8 mouse cellular contexts compared by ENCODE assay signal in genomic region chr9:114690119-114690601, GRCm38 (mm10). TPM values are rescaled to one million over a fixed set of nuclear protein-coding genes. Genes with fewer than 3 reads are reported as not detected.
DNase-seq lines count a peak whose midpoint lies in the region; ATAC-seq lines count a peak whose summit lies in the region.

No protein-coding gene starts in this region.

- peak; percentile 13; the same call in 1 of the 2 replicates for ATAC-seq in common myeloid progenitor, adult 5-6 weeks (replicated peaks; ENCODE audit: low read depth, poor library complexity, severe bottlenecking)
- no peak for ATAC-seq in hindbrain, embryonic 12.5 days (ENCODE audit: low FRiP score)

- H3K4me3 ChIP-seq in heart, embryonic 10.5 days, result peak overlapping the region; percentile 97
- H3K4me3 ChIP-seq in hindbrain, embryonic 12.5 days, result peak overlapping the region; percentile 95

- intact Hi-C loops in heart, postnatal 25 days (cut with DNase I), result no loop called here

- H3K9ac ChIP-seq in hindbrain, embryonic 12.5 days, result peak overlapping the region; percentile 63

- H3K4me1 ChIP-seq in heart, embryonic 10.5 days, result peaks cover 17% of the 10 kb centered on the region
- peaks cover 23% of the 10 kb centered on the region for H3K4me1 ChIP-seq in hindbrain, embryonic 12.5 days

- peaks cover 39% of the 10 kb centered on the region for H3K36me3 ChIP-seq in heart, embryonic 10.5 days
- H3K36me3 ChIP-seq in hindbrain, embryonic 12.5 days, result peaks cover 32% of the 10 kb centered on the region

- no peak for DNase-seq in heart, embryonic 10.5 days (ENCODE audit: low spot score)
- DNase-seq in heart, postnatal 25 days (ENCODE audit: low spot score), result no peak
- DNase-seq in lung, postnatal 14 days, result peak; percentile 9
- DNase-seq in yolk sac, embryonic 10.5 days (ENCODE audit: low spot score), result peak; percentile 54
- no peak for DNase-seq in urinary bladder, postnatal 4 days (ENCODE audit: low spot score in 2 of 2)
- no peak for DNase-seq in spleen, adult 12 weeks (ENCODE audit: low spot score)

- H3K9me3 ChIP-seq in heart, embryonic 10.5 days, result no peaks in the 10 kb centered on the region
- H3K9me3 ChIP-seq in hindbrain, embryonic 12.5 days (replicated peaks), result no peaks in the 10 kb centered on the region

- H3K27ac ChIP-seq in heart, embryonic 10.5 days, result peak overlapping the region; percentile 30; the same call in 1 of the 2 replicates
- H3K27ac ChIP-seq in hindbrain, embryonic 12.5 days, result 0 out of 2 replicates have a peak overlapping the region, but pooled peaks have one; percentile 17

- H3K4me2 ChIP-seq in hindbrain, embryonic 12.5 days (replicated peaks), result peak overlapping the region; percentile 73

- WGBS in heart, embryonic 10.5 days, result 11% methylated on average over 10 of the region's 10 CpGs
- 10% methylated on average over 10 of the region's 10 CpGs for WGBS in hindbrain, embryonic 12.5 days

- H3K27me3 ChIP-seq in heart, embryonic 10.5 days (ENCODE audit: insufficient read depth, poor library complexity, severe bottlenecking), result no peaks in the 10 kb centered on the region
- no peaks in the 10 kb centered on the region for H3K27me3 ChIP-seq in hindbrain, embryonic 12.5 days

RNA-seq across cellular contexts. Expression of gene Dync1li1, which starts 1.6 kb away (rescaled TPM):
- 71.3 and 83.9 TPM in 2 replicates for polyA plus RNA-seq in heart, embryonic 10.5 days (2016; fragmentation: Nextera tagmentation; extraction: Ambion mirVana)
- 10 to 100 TPM; 72.6 to 75.8 TPM for total RNA-seq in heart, postnatal 25 days (2021)
- total RNA-seq in common myeloid progenitor, adult 5-6 weeks (2017), result 35.9 and 44.7 TPM in 2 replicates
- polyA plus RNA-seq in hindbrain, embryonic 12.5 days (2016; fragmentation: Nextera tagmentation; extraction: Ambion mirVana), result 124 and 125 TPM in 2 replicates

RNA-seq across cellular contexts. Expression of gene Cmtm6, which starts 40.8 kb away (rescaled TPM):
- polyA plus RNA-seq in heart, embryonic 10.5 days (2016; fragmentation: Nextera tagmentation; extraction: Ambion mirVana), result 39.4 and 47.3 TPM in 2 replicates
- 10 to 100 TPM; 23.4 to 27.2 TPM for total RNA-seq in heart, postnatal 25 days (2021)
- 44.6 and 48.3 TPM in 2 replicates for total RNA-seq in common myeloid progenitor, adult 5-6 weeks (2017)
- 25.8 and 26.0 TPM in 2 replicates for polyA plus RNA-seq in hindbrain, embryonic 12.5 days (2016; fragmentation: Nextera tagmentation; extraction: Ambion mirVana)

RNA-seq across cellular contexts. Expression of gene Cnot10, which starts 50.2 kb away (rescaled TPM):
- polyA plus RNA-seq in heart, embryonic 10.5 days (2016; fragmentation: Nextera tagmentation; extraction: Ambion mirVana), result 44.8 and 53.3 TPM in 2 replicates
- 10 to 100 TPM; 19.7 to 21.8 TPM for total RNA-seq in heart, postnatal 25 days (2021)
- total RNA-seq in common myeloid progenitor, adult 5-6 weeks (2017), result 43.4 and 57.1 TPM in 2 replicates
- 67.2 and 71.9 TPM in 2 replicates for polyA plus RNA-seq in hindbrain, embryonic 12.5 days (2016; fragmentation: Nextera tagmentation; extraction: Ambion mirVana)

Comparison
In these comparisons a context has a peak if more than half of its experiments do, and no peak if none do; other contexts are left out.
1. DNase-seq: peak in lung, postnatal 14 days (single experiment) and yolk sac, embryonic 10.5 days (single experiment); none in heart, embryonic 10.5 days (single experiment), heart, postnatal 25 days (single experiment), urinary bladder, postnatal 4 days (0 of 2) and spleen, adult 12 weeks (single experiment).